Mouse (Mus musculus) kidney, postnatal 36 days (tissue): ENCODE results near the gene Stk17b.
"Not testable (repeated sequence)": the region's sequence is repeated elsewhere in the genome, so short reads cannot be mapped to it uniquely, and the experiment has no call there.

Experiments
- DNase-seq, 2 experiments: peaks; one replicate each; pipeline ENCODE4 v3.0.0; 2021 to 2022; ENCODE audit warnings: mixed read lengths in 2 of 2

Stk17b gene

DNA sequence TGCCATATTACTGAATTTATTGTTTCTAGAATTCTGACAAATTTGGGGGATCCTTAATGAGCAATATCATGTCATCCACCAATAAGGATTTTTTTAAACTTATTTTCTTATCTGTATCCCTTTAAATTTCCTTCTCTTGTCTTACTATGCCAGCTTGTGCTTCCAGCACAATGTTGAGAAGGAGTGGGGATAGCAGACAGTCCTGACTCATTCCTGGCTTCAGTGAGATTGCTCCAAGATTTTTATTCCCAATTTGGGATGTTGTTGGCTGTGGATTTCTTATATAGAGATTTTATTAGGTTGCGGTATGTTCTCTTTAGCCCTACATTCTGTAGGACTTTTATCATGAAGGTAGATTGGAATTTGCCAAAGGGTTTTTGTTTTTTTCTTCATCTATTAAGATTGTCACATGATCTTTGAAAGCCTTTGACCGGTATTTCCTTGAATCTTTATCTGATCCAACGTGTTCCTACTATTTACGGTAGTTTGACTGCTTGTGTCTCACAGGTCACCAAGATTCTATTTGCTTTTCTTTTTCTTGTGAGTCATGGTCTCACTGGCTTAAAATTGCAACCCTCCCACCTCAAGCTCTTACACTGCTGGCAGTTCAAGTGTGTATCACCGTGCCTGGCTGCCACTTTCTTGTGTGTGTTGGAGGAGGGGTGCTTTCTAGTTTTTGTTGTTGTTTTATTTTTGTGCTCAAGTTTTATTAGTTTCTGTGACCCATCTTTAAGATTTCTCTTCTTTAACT, 64.2 kb downstream of the Stk17b start:
- no peak for DNase-seq

DNA sequence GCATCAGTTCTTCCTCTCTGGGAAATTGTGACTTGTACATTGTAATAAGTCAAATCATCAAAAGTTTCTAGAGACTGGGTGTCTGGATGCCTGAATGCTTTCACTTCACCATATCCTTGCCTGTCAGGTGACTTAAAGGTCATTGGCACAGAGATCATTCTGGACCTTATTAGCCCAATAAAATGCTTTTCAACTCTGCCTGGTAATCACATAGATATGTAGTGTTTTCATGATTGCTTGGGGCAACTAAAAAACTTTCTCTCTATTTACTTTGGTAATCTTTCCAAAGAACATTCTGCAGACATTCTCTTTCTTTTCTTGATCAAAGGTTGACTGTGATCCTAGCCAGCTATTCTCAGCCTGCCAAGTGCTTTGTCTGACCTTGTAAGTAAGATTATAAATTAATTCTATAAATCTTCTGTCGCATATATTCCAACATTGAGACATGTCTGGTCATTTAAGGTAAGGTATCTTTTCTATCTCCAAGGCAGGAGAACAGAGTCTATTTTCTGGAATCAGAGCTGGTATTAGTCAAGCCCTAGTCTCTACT, 69.0 kb downstream of the Stk17b start:
- peak; percentile 8 to 12 for DNase-seq

DNA sequence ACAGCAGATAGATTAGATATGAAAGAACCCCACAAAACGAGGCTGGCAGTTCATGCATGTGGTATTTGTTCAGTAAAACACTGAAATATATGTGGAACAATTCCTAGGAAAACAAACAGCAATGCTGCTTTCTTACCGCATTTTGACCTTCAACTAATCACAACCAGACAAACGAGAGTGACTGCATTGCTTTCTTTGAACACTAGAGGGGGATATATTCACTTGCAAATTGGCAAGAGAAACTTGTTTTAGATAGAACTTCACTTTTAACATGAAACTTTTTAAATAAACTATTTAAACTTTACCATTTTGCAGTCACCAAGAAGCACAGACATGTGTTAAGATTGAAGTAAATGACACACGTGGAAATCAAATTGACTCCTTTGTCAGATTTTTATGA, 69.6 kb downstream of the Stk17b start:
- DNase-seq, result peak in 1 of 2 experiments; percentile 70

DNA sequence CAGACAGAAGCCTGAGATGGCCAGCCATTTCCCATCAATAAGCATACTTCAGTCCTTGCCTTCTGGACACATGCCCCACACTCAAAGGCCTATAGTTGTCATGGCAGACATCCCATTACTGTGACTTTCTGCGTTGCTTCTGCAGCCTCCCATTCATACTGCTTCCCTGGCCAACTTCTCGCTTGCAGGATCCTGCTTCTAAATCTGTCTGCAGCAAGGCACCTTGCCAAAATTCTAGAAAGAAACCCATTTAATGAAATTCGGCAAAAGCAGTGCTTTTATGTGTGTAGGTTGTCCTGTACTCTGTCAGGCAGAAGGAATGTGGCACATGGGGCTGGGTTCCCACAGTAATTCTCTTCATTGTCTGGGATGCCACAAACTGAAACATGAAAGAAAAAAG, 71.6 kb downstream of the Stk17b start:
- DNase-seq, result not testable (repeated sequence)

DNA sequence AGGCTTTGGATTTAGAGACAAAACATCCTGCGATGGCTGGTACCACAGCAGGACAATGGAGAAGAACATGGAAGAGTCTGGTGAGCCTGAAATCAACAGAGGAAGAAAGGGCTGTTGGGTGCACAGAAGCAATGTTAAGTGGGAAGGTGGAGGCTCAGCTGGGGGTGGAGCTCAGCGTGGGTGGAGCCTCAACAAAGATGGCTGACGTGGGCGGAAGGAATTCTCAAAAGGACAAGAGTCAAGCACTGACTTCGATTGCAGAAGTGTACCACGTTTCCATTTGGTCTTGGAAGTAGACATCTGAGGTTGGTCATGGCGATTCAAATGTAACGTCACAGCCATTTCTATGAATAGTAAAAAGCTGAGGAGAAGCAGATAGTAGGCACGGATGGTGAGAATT, 74.0 kb downstream of the Stk17b start:
- DNase-seq, result no peak

DNA sequence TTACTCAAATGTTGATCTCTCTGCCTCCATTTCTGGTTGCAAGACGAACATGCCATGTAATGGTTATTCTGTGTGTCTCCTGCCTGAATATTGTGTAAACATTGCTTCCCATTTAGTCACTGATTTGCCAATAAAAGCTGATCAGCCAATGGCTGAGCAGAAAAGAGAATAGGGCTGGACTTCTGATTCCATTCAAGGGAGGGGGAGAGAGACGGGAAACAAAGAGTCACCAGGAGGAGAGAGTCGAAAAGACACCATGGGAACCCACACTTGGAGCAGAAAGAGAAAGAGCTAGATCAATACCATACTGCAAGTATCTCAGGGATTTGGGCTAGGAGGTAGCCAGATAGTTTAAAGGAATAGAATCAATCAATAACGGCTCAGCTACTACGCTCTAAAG, 75.4 kb downstream of the Stk17b start:
- DNase-seq, result not testable (repeated sequence)

DNA sequence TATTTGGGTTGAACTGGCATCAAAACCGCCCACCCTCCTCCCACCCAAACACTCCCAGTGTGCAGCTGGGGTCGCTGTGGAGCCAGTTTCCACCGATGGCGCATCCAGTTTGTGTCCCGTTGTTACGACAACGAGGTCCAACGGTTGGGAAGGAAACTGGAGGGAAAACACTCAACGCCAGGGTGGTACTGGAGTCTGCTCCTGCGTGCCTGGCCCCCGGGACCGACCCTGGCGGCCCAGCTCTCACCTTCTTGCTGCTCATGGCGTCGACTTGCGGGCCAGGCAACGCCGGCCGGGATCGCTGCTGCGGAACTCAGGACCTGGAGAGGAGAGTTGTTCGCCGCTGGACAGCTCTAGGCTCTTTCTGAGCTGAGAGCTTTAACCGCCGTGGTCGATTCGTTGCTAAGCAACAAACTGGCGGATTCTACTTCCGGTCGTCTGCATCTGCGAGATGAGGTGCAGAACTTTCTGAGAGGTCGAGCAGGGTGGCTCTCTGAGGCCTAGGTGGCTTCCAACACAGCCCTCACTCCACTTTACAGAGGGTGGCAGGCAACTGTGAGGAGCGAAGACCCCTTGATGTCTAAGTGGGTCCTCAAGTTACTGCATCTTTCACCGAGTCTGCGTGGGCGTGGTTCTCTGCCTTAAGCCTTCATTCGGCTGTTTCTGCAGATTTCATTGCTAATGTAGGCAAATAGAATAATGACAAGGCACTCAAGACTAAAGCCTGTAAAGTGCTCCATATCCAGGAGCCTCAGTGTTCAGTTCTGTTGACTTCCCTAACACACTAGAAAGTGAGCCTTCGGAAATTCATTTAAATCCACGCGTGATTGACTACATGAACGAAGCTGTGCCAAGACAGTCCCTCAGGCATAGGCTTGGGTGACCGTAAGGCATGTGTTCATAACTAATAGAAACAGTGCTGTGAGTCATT, 78.3 kb downstream of the Stk17b start, which contains the start of gene Dnah7a:
TSS of gene Dnah7a (minus strand) at position 354 of the 931 bp plus-strand sequence.
- peak; percentile 7 to 28 for DNase-seq
